Mouse (Mus musculus): Measurements from ENCODE around the gene Zkscan3.
A peak's percentile ranks its signal among the peaks of the same experiment; 100 is the strongest.

Zkscan3 gene

GRCm38 (mm10) chr13:21402287-21402846 lies at the start of gene Zkscan3:
Gene Zkscan3 (minus strand): TSS chr13:21402755.
- DNase-seq (ENCODE audit: low read depth in 2 of 2, low spot score in 2 of 2), result peak; percentile 69 to 82

- no peak for DNase-seq (ENCODE audit: low read depth in 2 of 2, low spot score in 2 of 2)
Observed at GRCm38 (mm10) chr13:21447856-21448614, 45.5 kb upstream of the Zkscan3 start.

- no peak for DNase-seq (ENCODE audit: low read depth in 2 of 2, low spot score in 2 of 2)
Observed at GRCm38 (mm10) chr13:21446796-21447195, 44.2 kb upstream of the Zkscan3 start.

- no peak for DNase-seq (ENCODE audit: low read depth in 2 of 2, low spot score in 2 of 2)
Observed at GRCm38 (mm10) chr13:21441207-21441572, 38.6 kb upstream of the Zkscan3 start.

GRCm38 (mm10) chr13:21440503-21441206 lies 38.1 kb upstream of the Zkscan3 start, which contains the start of gene Pgbd1:
Gene Pgbd1 (minus strand): TSS chr13:21441058.
- peak; percentile 28 to 47 for DNase-seq (ENCODE audit: low read depth in 2 of 2, low spot score in 2 of 2)

- no peak for DNase-seq (ENCODE audit: low read depth in 2 of 2, low spot score in 2 of 2)
Observed at GRCm38 (mm10) chr13:21435476-21435875, 32.9 kb upstream of the Zkscan3 start.

GRCm38 (mm10) chr13:21427631-21428030 lies 25.1 kb upstream of the Zkscan3 start:
- no peak for DNase-seq (ENCODE audit: low read depth in 2 of 2, low spot score in 2 of 2)

- no peak for DNase-seq (ENCODE audit: low read depth in 2 of 2, low spot score in 2 of 2)
Observed at GRCm38 (mm10) chr13:21423301-21423700, 20.7 kb upstream of the Zkscan3 start.

GRCm38 (mm10) chr13:21418865-21419264 lies 16.3 kb upstream of the Zkscan3 start:
- no peak for DNase-seq (ENCODE audit: low read depth in 2 of 2, low spot score in 2 of 2)

- DNase-seq (ENCODE audit: low read depth in 2 of 2, low spot score in 2 of 2), result no peak
Observed at GRCm38 (mm10) chr13:21417298-21418010, 14.9 kb upstream of the Zkscan3 start.

- DNase-seq (ENCODE audit: low read depth in 2 of 2, low spot score in 2 of 2), result no peak
Observed at GRCm38 (mm10) chr13:21415750-21416149, 13.2 kb upstream of the Zkscan3 start.

GRCm38 (mm10) chr13:21415266-21415665 lies 12.7 kb upstream of the Zkscan3 start:
- no peak for DNase-seq (ENCODE audit: low read depth in 2 of 2, low spot score in 2 of 2)

GRCm38 (mm10) chr13:21414231-21415212 lies 12.0 kb upstream of the Zkscan3 start:
- DNase-seq (ENCODE audit: low read depth in 2 of 2, low spot score in 2 of 2), result no peak

GRCm38 (mm10) chr13:21408805-21409459 lies 6.4 kb upstream of the Zkscan3 start:
- no peak for DNase-seq (ENCODE audit: low read depth in 2 of 2, low spot score in 2 of 2)

- peak in 1 of 2 experiments; percentile 11 for DNase-seq (ENCODE audit: low read depth in 2 of 2, low spot score in 2 of 2)
Observed at GRCm38 (mm10) chr13:21407969-21408804, 5.6 kb upstream of the Zkscan3 start.

GRCm38 (mm10) chr13:21407341-21407740 lies 4.8 kb upstream of the Zkscan3 start:
- no peak for DNase-seq (ENCODE audit: low read depth in 2 of 2, low spot score in 2 of 2)

- no peak for DNase-seq (ENCODE audit: low read depth in 2 of 2, low spot score in 2 of 2)
Observed at GRCm38 (mm10) chr13:21402848-21403247, 293 bp upstream of the Zkscan3 start.

GRCm38 (mm10) chr13:21401636-21402286 lies 794 bp downstream of the Zkscan3 start:
- no peak for DNase-seq (ENCODE audit: low read depth in 2 of 2, low spot score in 2 of 2)

All from CD8-positive naive resting alpha-beta T cell, adult 2 months (primary cell).